Mouse (Mus musculus): ENCODE measurements around the gene Dpf2.

- TF ChIP-seq CTCF (IDR thresholded peaks at IDR 0.05; ENCODE audit: borderline replicate concordance, extremely low read depth, insufficient read depth, insufficient read length) (no peak), POLR2A (IDR thresholded peaks at IDR 0.05; ENCODE audit: borderline replicate concordance, extremely low read depth, insufficient read depth, insufficient read length, poor library complexity, severe bottlenecking) (no peak)
Measured at GRCm38 (mm10) chr19:5847306-5847796, 65.5 kb downstream of the Dpf2 start.
